Mouse (Mus musculus) brain, embryonic 18.5 days (tissue): ENCODE measurements at regions not wholly inside any gene's neighbourhood (a gene's known extent, or its start where the extent isn't known, plus 50 kb on each side); places are given as distances from the start of the nearest gene placed in this dataset.

Experiments
- DNase-seq: peaks from one replicate; pipeline ENCODE4 v3.0.0-alpha.2; 2012; ENCODE audit warnings: low read depth, low spot score

- no peak for DNase-seq
Observed at GRCm38 (mm10) chr4:45713046-45713706, 85.6 kb upstream of the Aldh1b1 start.

GRCm38 (mm10) chr4:45703997-45704396, 94.8 kb upstream of the Aldh1b1 start:
- no peak for DNase-seq

- DNase-seq: no peak
Observed at GRCm38 (mm10) chr4:45699601-45700000, 99.2 kb upstream of the Aldh1b1 start.

GRCm38 (mm10) chr4:45695239-45695638, 103.6 kb upstream of the Aldh1b1 start:
- no peak for DNase-seq

GRCm38 (mm10) chr4:45689991-45690916, 108.6 kb upstream of the Aldh1b1 start:
- no peak for DNase-seq

GRCm38 (mm10) chr4:45689572-45689971, 109.2 kb upstream of the Aldh1b1 start:
- no peak for DNase-seq

- no peak for DNase-seq
Observed at GRCm38 (mm10) chr4:45688233-45688632, 110.6 kb upstream of the Aldh1b1 start.

GRCm38 (mm10) chr4:45685031-45685430, 113.8 kb upstream of the Aldh1b1 start:
- no peak for DNase-seq

- DNase-seq: no peak
Observed at GRCm38 (mm10) chr4:45683205-45683604, 115.6 kb upstream of the Aldh1b1 start.

GRCm38 (mm10) chr4:45682746-45683145, 116.1 kb upstream of the Aldh1b1 start:
- DNase-seq: no peak

GRCm38 (mm10) chr4:45676137-45676536, 122.7 kb upstream of the Aldh1b1 start:
- DNase-seq: no peak

GRCm38 (mm10) chr4:45674291-45674690, 124.5 kb upstream of the Aldh1b1 start:
- no peak for DNase-seq

GRCm38 (mm10) chr4:45673081-45673819, 125.6 kb upstream of the Aldh1b1 start:
- peak; percentile 37 for DNase-seq

- DNase-seq: no peak
Observed at GRCm38 (mm10) chr4:45672262-45673076, 126.4 kb upstream of the Aldh1b1 start.

- no peak for DNase-seq
Observed at GRCm38 (mm10) chr4:45664372-45664771, 132.1 kb upstream of the Shb start.

- DNase-seq: no peak
Observed at GRCm38 (mm10) chr4:45657350-45657978, 125.2 kb upstream of the Shb start.

- DNase-seq: no peak
Observed at GRCm38 (mm10) chr4:45655780-45656179, 123.5 kb upstream of the Shb start.

GRCm38 (mm10) chr4:45654804-45655155, 122.5 kb upstream of the Shb start:
- no peak for DNase-seq

- DNase-seq: no peak
Observed at GRCm38 (mm10) chr4:45654019-45654803, 121.9 kb upstream of the Shb start.
